Mouse (Mus musculus) bone marrow macrophage, adult 2 months (primary cell): ENCODE data around the gene Col12a1. TPM values are rescaled to one million over a fixed set of nuclear protein-coding genes. Genes with fewer than 3 reads are reported as not detected.

Experiments
- H3K27ac ChIP-seq: 2 replicates; pipeline ENCODE4 v1.5.1; 2012; ENCODE audit warnings: low read depth, low read length; ENCODE audit not compliant: insufficient read depth
- H3K4me1 ChIP-seq: 2 replicates; pipeline ENCODE4 v1.6.1; 2012; ENCODE audit warnings: low read length; ENCODE audit not compliant: control insufficient read depth, insufficient read depth
- H3K4me3 ChIP-seq: 2 replicates; pipeline ENCODE4 v1.5.1; 2012; ENCODE audit warnings: mild to moderate bottlenecking, low read length, moderate library complexity; ENCODE audit not compliant: insufficient read depth
- CTCF ChIP-seq: IDR thresholded peaks from 2 replicates; pipeline ENCODE4 v1.5.1; 2012; ENCODE audit warnings: low read depth, mild to moderate bottlenecking, low read length, moderate library complexity
- POLR2A ChIP-seq: IDR thresholded peaks from 2 replicates; pipeline ENCODE4 v1.6.1; 2012; ENCODE audit warnings: mild to moderate bottlenecking, low read depth, low read length, borderline replicate concordance
- polyA plus RNA-seq: library from polyadenylated mRNA; stranded (reverse); fragments of >200 nt; gene quantifications from 2 replicates; pipeline ENCODE4 v1.2.4, GENCODE M21; 2012; ENCODE audit not compliant: missing spikeins, insufficient read depth, insufficient read length

The Col12a1 gene
- 1.2 and 1.8 TPM in 2 replicates for polyA plus RNA-seq

GRCm38 (mm10) chr9:79718481-79719370, at the start of gene Col12a1:
Col12a1 (minus strand) TSS chr9:79718831.
- no peak within 1 kb of the TSS for H3K27ac ChIP-seq
- peak within 1 kb of the TSS; percentile 10; the same call in 1 of the 2 replicates for H3K4me3 ChIP-seq
- H3K4me1 ChIP-seq = 0 out of 2 replicates have a peak, but pooled peaks cover 2% of the 10 kb centered on the region
- TF ChIP-seq POLR2A (no peak), CTCF (no peak)

GRCm38 (mm10) chr9:79766991-79767545, 48.4 kb upstream of the Col12a1 start:
- TF ChIP-seq CTCF (no peak), POLR2A (no peak)
- no peak overlapping the region for H3K4me3 ChIP-seq
- H3K4me1 ChIP-seq = no peaks in the 10 kb centered on the region
- H3K27ac ChIP-seq = no peak overlapping the region

- TF ChIP-seq CTCF (no peak), POLR2A (no peak)
- no peaks in the 10 kb centered on the region for H3K4me1 ChIP-seq
- no peak overlapping the region for H3K4me3 ChIP-seq
- H3K27ac ChIP-seq = no peak overlapping the region
Observed at GRCm38 (mm10) chr9:79765329-79765728, 46.7 kb upstream of the Col12a1 start.

GRCm38 (mm10) chr9:79762519-79762918, 43.9 kb upstream of the Col12a1 start:
- no peak for TF ChIP-seq CTCF
- TF ChIP-seq POLR2A = no peak
- H3K4me1 ChIP-seq = peaks cover 6% of the 10 kb centered on the region; the same call in 1 of the 2 replicates
- H3K4me3 ChIP-seq = no peak overlapping the region
- no peak overlapping the region for H3K27ac ChIP-seq

- peaks cover 9% of the 10 kb centered on the region for H3K4me1 ChIP-seq
- peak overlapping the region; percentile 70 for H3K27ac ChIP-seq
- peak overlapping the region; percentile 78 for H3K4me3 ChIP-seq
- no peak for TF ChIP-seq POLR2A
- TF ChIP-seq CTCF = no peak
Observed at GRCm38 (mm10) chr9:79760076-79760475, 41.4 kb upstream of the Col12a1 start.

GRCm38 (mm10) chr9:79759385-79760005, 40.9 kb upstream of the Col12a1 start, which contains the start of gene Cox7a2:
Cox7a2 (minus strand) TSS chr9:79759878.
- Histone ChIP-seq H3K27ac (peak within 1 kb of the TSS; percentile 86), H3K4me3 (peak within 1 kb of the TSS; percentile 78), H3K4me1 (peaks cover 9% of the 10 kb centered on the region)
- TF ChIP-seq POLR2A = no peak
- TF ChIP-seq CTCF = no peak

GRCm38 (mm10) chr9:79755311-79755710, 36.7 kb upstream of the Col12a1 start:
- TF ChIP-seq CTCF (no peak), POLR2A (no peak)
- Histone ChIP-seq H3K4me1 (peaks cover 9% of the 10 kb centered on the region), H3K27ac (no peak overlapping the region)

GRCm38 (mm10) chr9:79751846-79752245, 33.2 kb upstream of the Col12a1 start:
- no peak for TF ChIP-seq CTCF
- H3K27ac ChIP-seq = no peak overlapping the region
- H3K4me1 ChIP-seq = peaks cover 3% of the 10 kb centered on the region; the same call in 1 of the 2 replicates
- H3K4me3 ChIP-seq = no peak overlapping the region

More at GRCm38 (mm10) chr9:79755311-79755710, 36.7 kb upstream of the Col12a1 start:
- no peak overlapping the region for H3K4me3 ChIP-seq

- no peak overlapping the region for H3K4me3 ChIP-seq
- no peaks in the 10 kb centered on the region for H3K4me1 ChIP-seq
- H3K27ac ChIP-seq = no peak overlapping the region
- TF ChIP-seq POLR2A = no peak
- TF ChIP-seq CTCF = no peak
Observed at GRCm38 (mm10) chr9:79750709-79751108, 32.1 kb upstream of the Col12a1 start.
